Mouse (Mus musculus) liver, postnatal 0 days (tissue): ENCODE measurements at regions not wholly inside any gene's neighbourhood (a gene's known extent, or its start where the extent isn't known, plus 50 kb on each side); places are given as distances from the start of the nearest gene placed in this dataset.

ENCODE experiments used
- CTCF ChIP-seq: sonication (generic); IDR thresholded peaks from 2 replicates; pipeline ENCODE4 v1.5.1; 2016; ENCODE audit warnings: antibody characterized with exemption, low read depth
- EP300 ChIP-seq: IDR thresholded peaks from 2 replicates; pipeline ENCODE4 v1.6.1; 2016; ENCODE audit warnings: antibody characterized with exemption, low read depth, mild to moderate bottlenecking

DNA sequence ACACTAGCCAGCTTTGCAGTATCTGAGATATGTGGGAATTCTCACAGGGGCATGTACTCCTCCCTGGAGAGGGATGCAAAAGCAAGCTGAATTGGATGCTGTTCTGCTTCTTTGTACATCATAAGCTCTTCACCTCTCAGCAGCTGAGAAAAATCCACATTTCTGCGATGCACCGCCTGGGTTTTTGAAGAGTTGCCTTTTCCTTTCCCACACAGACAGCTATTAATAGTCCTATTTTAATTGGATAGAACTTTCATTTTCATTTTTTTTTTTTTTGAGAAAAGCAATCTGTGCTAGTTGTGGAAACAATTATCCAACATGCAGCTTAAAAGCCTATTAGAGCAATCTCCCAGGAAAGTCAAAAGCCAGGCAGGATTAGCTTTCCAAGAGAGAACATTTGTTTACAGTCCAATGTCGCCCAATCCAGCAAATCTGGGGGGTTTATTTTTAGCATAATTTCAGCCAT is 105.2 kb upstream of the Gucy1a1 start:
- TF ChIP-seq CTCF (no peak), EP300 (no peak)
